Mouse (Mus musculus) monocyte, adult 5-6 weeks (primary cell): ENCODE results near the gene S100a14. TPM values are rescaled to one million over a fixed set of nuclear protein-coding genes. Genes with fewer than 3 reads are reported as not detected.
A peak's percentile ranks its signal among the peaks of the same experiment; 100 is the strongest.

Source experiments
- ATAC-seq: fragments of 153-309, 156-312 bp; replicated peaks from 2 replicates; pipeline ENCODE4 v1.8.0; 2017; ENCODE audit warnings: mild to moderate bottlenecking; ENCODE audit not compliant: low TSS enrichment, insufficient number of reproducible peaks, severe bottlenecking, poor library complexity, low FRiP score
- total RNA-seq: library from RNA; stranded (forward); fragments of 200-1000, 200-491, 200-594 nt; gene quantifications from 3 replicates; pipeline ENCODE4 v1.2.3, GENCODE M21; 2017

The S100a14 gene
- total RNA-seq, 1 experiment from 2014 or later = not detected

GRCm38 (mm10) chr3:90514691-90515090 lies 12.0 kb upstream of the S100a14 start:
- ATAC-seq = peak; percentile 36; the same call in 1 of the 2 replicates

- ATAC-seq = no peak
Observed at GRCm38 (mm10) chr3:90515242-90515641, 11.4 kb upstream of the S100a14 start.

- no peak for ATAC-seq
Observed at GRCm38 (mm10) chr3:90515789-90516188, 10.9 kb upstream of the S100a14 start.

- no peak for ATAC-seq
Observed at GRCm38 (mm10) chr3:90517711-90518110, 8.9 kb upstream of the S100a14 start.

GRCm38 (mm10) chr3:90525421-90525820 lies 1.2 kb upstream of the S100a14 start:
- ATAC-seq = peak; percentile 84

- ATAC-seq = no peak
Observed at GRCm38 (mm10) chr3:90526076-90526475, 580 bp upstream of the S100a14 start.

- ATAC-seq = no peak
Observed at GRCm38 (mm10) chr3:90527291-90527873, 726 bp downstream of the S100a14 start.

- no peak for ATAC-seq
Observed at GRCm38 (mm10) chr3:90531713-90532112, 5.1 kb downstream of the S100a14 start.

- ATAC-seq = no peak
Observed at GRCm38 (mm10) chr3:90535446-90535845, 8.8 kb downstream of the S100a14 start.

GRCm38 (mm10) chr3:90537141-90537904 lies 10.7 kb downstream of the S100a14 start, which contains the start of gene S100a16:
S100a16 (plus strand) TSS chr3:90537254.
- no peak for ATAC-seq

- ATAC-seq = no peak
Observed at GRCm38 (mm10) chr3:90537905-90538296, 11.2 kb downstream of the S100a14 start.

GRCm38 (mm10) chr3:90540904-90541303 lies 14.2 kb downstream of the S100a14 start:
- ATAC-seq = no peak

- ATAC-seq = no peak
Observed at GRCm38 (mm10) chr3:90549676-90550420, 23.2 kb downstream of the S100a14 start.

GRCm38 (mm10) chr3:90550421-90550790 lies 23.8 kb downstream of the S100a14 start:
- ATAC-seq = no peak

- no peak for ATAC-seq
Observed at GRCm38 (mm10) chr3:90552231-90552630, 25.6 kb downstream of the S100a14 start.

GRCm38 (mm10) chr3:90555954-90556353 lies 29.3 kb downstream of the S100a14 start:
- ATAC-seq = no peak

GRCm38 (mm10) chr3:90560008-90560628 lies 33.5 kb downstream of the S100a14 start, which contains the start of gene S100a3:
S100a3 (plus strand) TSS chr3:90560578.
- ATAC-seq = no peak

- 0 out of 2 replicates have a peak, but pooled peaks have one; percentile 13 for ATAC-seq
Observed at GRCm38 (mm10) chr3:90574691-90575090, 48.0 kb downstream of the S100a14 start.

- no peak for ATAC-seq
Observed at GRCm38 (mm10) chr3:90575320-90575719, 48.7 kb downstream of the S100a14 start.
